Mouse (Mus musculus): Measurements from ENCODE around the gene Arhgap24. TPM values are rescaled to one million over a fixed set of nuclear protein-coding genes. Genes with fewer than 3 reads are reported as not detected.

Gene Arhgap24
- polyA plus RNA-seq, 1 experiment from 2014 or later = 3.2 TPM

DNA sequence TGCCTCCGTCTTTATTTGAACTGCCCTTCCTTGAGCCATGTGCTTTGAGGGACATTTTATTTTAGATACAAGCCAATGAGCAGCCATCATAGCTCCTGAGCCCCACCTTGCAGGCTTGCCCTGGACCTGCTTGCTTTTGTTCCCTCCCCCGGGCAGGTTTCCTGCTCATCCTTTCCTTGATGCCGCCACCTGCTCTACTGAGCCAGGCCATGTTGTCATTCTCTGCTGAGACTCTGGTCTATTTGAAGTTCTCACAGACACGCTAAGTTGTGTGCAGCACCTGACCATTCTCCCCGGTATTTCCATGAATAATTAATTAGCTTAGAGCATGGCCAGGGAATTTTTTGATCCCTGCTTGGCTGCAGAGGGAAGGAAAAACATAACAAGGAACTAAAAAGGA lies 297.1 kb downstream of the Arhgap24 start:
- TF ChIP-seq EP300 (IDR thresholded peaks at IDR 0.05; ENCODE audit: low read depth) (no peak), CTCF (IDR thresholded peaks at IDR 0.05; ENCODE audit: low read depth) (no peak)
- Histone ChIP-seq H3K36me3 (replicated peaks; ENCODE audit: insufficient read depth, low read length) (no peaks in the 10 kb centered on the region), H3K27ac (ENCODE audit: low read depth) (no peak overlapping the region), H3K4me1 (ENCODE audit: insufficient read depth) (no peaks in the 10 kb centered on the region), H3K4me3 (ENCODE audit: low read depth, low read length) (no peak overlapping the region), H3K27me3 (ENCODE audit: insufficient read depth, low read length) (no peaks in the 10 kb centered on the region), H3K4me2 (ENCODE audit: low read depth, low read length) (no peak overlapping the region), H3K9ac (replicated peaks) (no peak overlapping the region), H3K9me3 (ENCODE audit: low read length) (no peaks in the 10 kb centered on the region)
- DNase-seq (no peak), ATAC-seq (no peak)
- 35% methylated on average over 5 of the region's 5 CpGs for WGBS (ENCODE audit: insufficient replicate concordance)

DNA sequence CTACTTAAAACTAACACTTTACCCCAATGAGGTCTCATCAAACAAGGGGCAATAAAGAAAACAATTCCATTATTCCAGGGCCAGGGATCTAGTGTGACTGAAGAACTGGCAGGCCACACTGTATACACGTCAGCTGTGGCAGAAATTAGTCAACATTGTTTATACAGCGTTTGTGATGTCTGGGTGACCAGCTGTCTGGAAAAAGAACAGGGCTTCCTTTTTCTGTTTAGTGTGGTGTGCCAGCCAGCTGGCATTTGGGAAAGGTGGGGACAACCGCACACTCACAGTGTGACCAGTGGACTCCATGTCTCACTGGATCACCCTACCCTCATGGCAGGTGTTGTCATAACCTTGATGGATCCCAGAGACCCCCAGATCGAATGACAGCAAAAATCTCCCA lies 302.4 kb downstream of the Arhgap24 start:
- H3K27me3 ChIP-seq (ENCODE audit: insufficient read depth, low read length) = no peaks in the 10 kb centered on the region
- no peak overlapping the region for H3K9ac ChIP-seq (replicated peaks)
- no peaks in the 10 kb centered on the region for H3K4me1 ChIP-seq (ENCODE audit: insufficient read depth)
- no peak overlapping the region for H3K4me3 ChIP-seq (ENCODE audit: low read depth, low read length)
- H3K4me2 ChIP-seq (ENCODE audit: low read depth, low read length) = no peak overlapping the region
- WGBS (ENCODE audit: insufficient replicate concordance) = 55% methylated on average over 4 of the region's 4 CpGs
- no peaks in the 10 kb centered on the region for H3K9me3 ChIP-seq (ENCODE audit: low read length)
- no peak for ATAC-seq
- TF ChIP-seq EP300 (IDR thresholded peaks at IDR 0.05; ENCODE audit: low read depth) (no peak), CTCF (IDR thresholded peaks at IDR 0.05; ENCODE audit: low read depth) (no peak)
- H3K27ac ChIP-seq (ENCODE audit: low read depth) = no peak overlapping the region
- no peaks in the 10 kb centered on the region for H3K36me3 ChIP-seq (replicated peaks; ENCODE audit: insufficient read depth, low read length)
- no peak for DNase-seq

- Histone ChIP-seq H3K4me2 (ENCODE audit: low read depth, low read length) (no peak overlapping the region), H3K27me3 (ENCODE audit: insufficient read depth, low read length) (no peaks in the 10 kb centered on the region), H3K4me3 (ENCODE audit: low read depth, low read length) (no peak overlapping the region), H3K36me3 (replicated peaks; ENCODE audit: insufficient read depth, low read length) (no peaks in the 10 kb centered on the region), H3K9ac (replicated peaks) (no peak overlapping the region), H3K4me1 (ENCODE audit: insufficient read depth) (no peaks in the 10 kb centered on the region), H3K27ac (ENCODE audit: low read depth) (no peak overlapping the region), H3K9me3 (ENCODE audit: low read length) (no peaks in the 10 kb centered on the region)
- DNase-seq (no peak), ATAC-seq (no peak)
- TF ChIP-seq CTCF (IDR thresholded peaks at IDR 0.05; ENCODE audit: low read depth) = no peak
- TF ChIP-seq EP300 (IDR thresholded peaks at IDR 0.05; ENCODE audit: low read depth) = no peak
- WGBS (ENCODE audit: insufficient replicate concordance) = 63% methylated on average over 2 of the region's 2 CpGs
These were observed 304.9 kb downstream of the Arhgap24 start for GRCm38 (mm10) chr5:102786123-102786522.

GRCm38 (mm10) chr5:102788437-102788836 lies 307.2 kb downstream of the Arhgap24 start:
- H3K27me3 ChIP-seq (ENCODE audit: insufficient read depth, low read length) = no peaks in the 10 kb centered on the region
- TF ChIP-seq CTCF (IDR thresholded peaks at IDR 0.05; ENCODE audit: low read depth) (no peak), EP300 (IDR thresholded peaks at IDR 0.05; ENCODE audit: low read depth) (no peak)
- H3K9ac ChIP-seq (replicated peaks) = no peak overlapping the region
- WGBS (ENCODE audit: insufficient replicate concordance) = 51% methylated on average over 3 of the region's 3 CpGs
- H3K4me3 ChIP-seq (ENCODE audit: low read depth, low read length) = no peak overlapping the region
- ATAC-seq (no peak), DNase-seq (no peak)
- no peak overlapping the region for H3K4me2 ChIP-seq (ENCODE audit: low read depth, low read length)
- H3K36me3 ChIP-seq (replicated peaks; ENCODE audit: insufficient read depth, low read length) = no peaks in the 10 kb centered on the region
- H3K9me3 ChIP-seq (ENCODE audit: low read length) = no peaks in the 10 kb centered on the region
- H3K27ac ChIP-seq (ENCODE audit: low read depth) = no peak overlapping the region
- H3K4me1 ChIP-seq (ENCODE audit: insufficient read depth) = no peaks in the 10 kb centered on the region

DNA sequence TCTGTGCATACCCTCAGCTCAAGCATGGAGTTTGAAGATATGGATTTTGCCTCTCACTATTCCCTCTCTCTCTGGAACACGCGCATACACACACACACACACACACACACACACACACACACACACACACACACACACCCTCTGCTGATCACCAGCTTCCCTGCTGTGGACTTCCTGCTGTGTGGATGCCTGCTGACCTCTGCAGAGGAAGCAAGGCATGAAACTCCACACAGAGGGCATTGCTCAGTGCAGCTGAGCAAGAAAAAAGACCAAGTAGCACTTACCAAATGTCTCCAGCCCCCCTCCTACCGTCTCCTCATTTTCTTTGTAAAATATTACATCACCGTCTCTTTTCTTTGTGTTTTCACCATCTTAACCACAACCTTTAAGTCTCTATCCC lies 310.1 kb downstream of the Arhgap24 start:
- Histone ChIP-seq H3K4me2 (ENCODE audit: low read depth, low read length) (no peak overlapping the region), H3K4me3 (ENCODE audit: low read depth, low read length) (no peak overlapping the region), H3K4me1 (ENCODE audit: insufficient read depth) (no peaks in the 10 kb centered on the region), H3K36me3 (replicated peaks; ENCODE audit: insufficient read depth, low read length) (no peaks in the 10 kb centered on the region), H3K9me3 (ENCODE audit: low read length) (no peaks in the 10 kb centered on the region), H3K27ac (ENCODE audit: low read depth) (no peak overlapping the region), H3K27me3 (ENCODE audit: insufficient read depth, low read length) (no peaks in the 10 kb centered on the region), H3K9ac (replicated peaks) (no peak overlapping the region)
- 40% methylated on average over 4 of the region's 4 CpGs for WGBS (ENCODE audit: insufficient replicate concordance)
- no peak for ATAC-seq
- DNase-seq = no peak
- TF ChIP-seq CTCF (IDR thresholded peaks at IDR 0.05; ENCODE audit: low read depth) (no peak), EP300 (IDR thresholded peaks at IDR 0.05; ENCODE audit: low read depth) (no peak)

DNA sequence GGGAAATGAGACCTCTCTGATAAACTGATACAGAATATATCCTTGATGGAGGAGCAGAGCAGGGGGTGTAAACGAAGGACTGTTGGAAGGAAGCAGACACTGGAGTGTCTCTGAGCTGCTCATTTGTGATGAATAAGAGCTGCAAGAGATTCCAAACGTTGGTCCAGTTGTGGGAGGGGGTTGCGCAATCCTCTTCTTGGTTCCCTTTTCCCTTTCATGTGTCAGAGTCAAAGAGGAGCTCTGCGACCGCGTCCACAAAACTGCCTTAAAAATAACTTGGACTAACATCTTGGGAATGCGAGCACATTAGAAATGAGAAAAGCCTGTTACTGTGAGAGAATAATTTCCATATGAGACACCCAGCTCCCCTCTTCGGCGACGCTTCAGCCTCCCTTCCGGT lies 312.3 kb downstream of the Arhgap24 start:
- TF ChIP-seq CTCF (IDR thresholded peaks at IDR 0.05; ENCODE audit: low read depth) = no peak
- TF ChIP-seq EP300 (IDR thresholded peaks at IDR 0.05; ENCODE audit: low read depth) = no peak
- no peak overlapping the region for H3K27ac ChIP-seq (ENCODE audit: low read depth)
- no peak for ATAC-seq
- no peak for DNase-seq
- no peak overlapping the region for H3K4me2 ChIP-seq (ENCODE audit: low read depth, low read length)
- H3K9me3 ChIP-seq (ENCODE audit: low read length) = no peaks in the 10 kb centered on the region
- WGBS (ENCODE audit: insufficient replicate concordance) = 72% methylated on average over 11 of the region's 11 CpGs
- no peaks in the 10 kb centered on the region for H3K36me3 ChIP-seq (replicated peaks; ENCODE audit: insufficient read depth, low read length)
- H3K4me1 ChIP-seq (ENCODE audit: insufficient read depth) = no peaks in the 10 kb centered on the region
- H3K4me3 ChIP-seq (ENCODE audit: low read depth, low read length) = no peak overlapping the region
- no peak overlapping the region for H3K9ac ChIP-seq (replicated peaks)
- H3K27me3 ChIP-seq (ENCODE audit: insufficient read depth, low read length) = no peaks in the 10 kb centered on the region

- Histone ChIP-seq H3K4me3 (ENCODE audit: low read depth, low read length) (no peak overlapping the region), H3K4me2 (ENCODE audit: low read depth, low read length) (no peak overlapping the region), H3K4me1 (ENCODE audit: insufficient read depth) (no peaks in the 10 kb centered on the region), H3K27ac (ENCODE audit: low read depth) (no peak overlapping the region), H3K36me3 (replicated peaks; ENCODE audit: insufficient read depth, low read length) (no peaks in the 10 kb centered on the region), H3K9ac (replicated peaks) (no peak overlapping the region), H3K9me3 (ENCODE audit: low read length) (no peaks in the 10 kb centered on the region), H3K27me3 (ENCODE audit: insufficient read depth, low read length) (no peaks in the 10 kb centered on the region)
- no peak for TF ChIP-seq CTCF (IDR thresholded peaks at IDR 0.05; ENCODE audit: low read depth)
- TF ChIP-seq EP300 (IDR thresholded peaks at IDR 0.05; ENCODE audit: low read depth) = no peak
- 57% methylated on average over 3 of the region's 3 CpGs for WGBS (ENCODE audit: insufficient replicate concordance)
- ATAC-seq (no peak), DNase-seq (no peak)
These were observed 320.3 kb downstream of the Arhgap24 start for GRCm38 (mm10) chr5:102801469-102801868.

All from liver, postnatal 0 days (tissue).